Mouse (Mus musculus): Measurements from ENCODE around the gene Tead3. TPM values are rescaled to one million over a fixed set of nuclear protein-coding genes. Genes with fewer than 3 reads are reported as not detected.

Gene Tead3
- polyA plus RNA-seq, 1 experiment from 2014 or later: 6.5 TPM

DNA sequence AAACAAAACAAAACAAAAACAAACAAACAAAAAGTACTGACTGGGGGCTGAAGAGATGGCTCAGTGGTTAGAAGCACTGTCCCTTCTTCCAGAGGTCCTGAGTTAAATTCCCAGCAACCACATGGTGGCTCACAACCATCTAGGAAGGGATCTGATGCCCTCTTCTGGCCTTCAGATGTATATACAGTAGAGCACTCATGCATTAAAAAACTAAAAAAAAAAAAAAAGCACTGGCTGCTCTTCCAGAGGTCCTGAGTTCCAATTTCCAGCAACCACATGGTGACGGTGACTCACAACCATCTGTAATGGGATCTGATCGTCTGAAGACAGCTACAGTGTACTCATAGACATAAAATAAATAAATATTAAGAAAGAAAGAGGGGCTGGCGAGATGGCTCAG lies 39.8 kb downstream of the Tead3 start:
- Histone ChIP-seq H3K36me3 (peaks cover 4% of the 10 kb centered on the region), H3K27me3 (ENCODE audit: insufficient read depth, poor library complexity, severe bottlenecking) (0 out of 2 replicates have a peak, but pooled peaks cover 7% of the 10 kb centered on the region), H3K4me3 (no peak overlapping the region), H3K27ac (no peak overlapping the region), H3K9me3 (no peaks in the 10 kb centered on the region), H3K4me1 (peaks cover 33% of the 10 kb centered on the region)
- DNase-seq (ENCODE audit: low spot score): no peak
- 79% methylated on average over 3 of the region's 3 CpGs for WGBS

DNA sequence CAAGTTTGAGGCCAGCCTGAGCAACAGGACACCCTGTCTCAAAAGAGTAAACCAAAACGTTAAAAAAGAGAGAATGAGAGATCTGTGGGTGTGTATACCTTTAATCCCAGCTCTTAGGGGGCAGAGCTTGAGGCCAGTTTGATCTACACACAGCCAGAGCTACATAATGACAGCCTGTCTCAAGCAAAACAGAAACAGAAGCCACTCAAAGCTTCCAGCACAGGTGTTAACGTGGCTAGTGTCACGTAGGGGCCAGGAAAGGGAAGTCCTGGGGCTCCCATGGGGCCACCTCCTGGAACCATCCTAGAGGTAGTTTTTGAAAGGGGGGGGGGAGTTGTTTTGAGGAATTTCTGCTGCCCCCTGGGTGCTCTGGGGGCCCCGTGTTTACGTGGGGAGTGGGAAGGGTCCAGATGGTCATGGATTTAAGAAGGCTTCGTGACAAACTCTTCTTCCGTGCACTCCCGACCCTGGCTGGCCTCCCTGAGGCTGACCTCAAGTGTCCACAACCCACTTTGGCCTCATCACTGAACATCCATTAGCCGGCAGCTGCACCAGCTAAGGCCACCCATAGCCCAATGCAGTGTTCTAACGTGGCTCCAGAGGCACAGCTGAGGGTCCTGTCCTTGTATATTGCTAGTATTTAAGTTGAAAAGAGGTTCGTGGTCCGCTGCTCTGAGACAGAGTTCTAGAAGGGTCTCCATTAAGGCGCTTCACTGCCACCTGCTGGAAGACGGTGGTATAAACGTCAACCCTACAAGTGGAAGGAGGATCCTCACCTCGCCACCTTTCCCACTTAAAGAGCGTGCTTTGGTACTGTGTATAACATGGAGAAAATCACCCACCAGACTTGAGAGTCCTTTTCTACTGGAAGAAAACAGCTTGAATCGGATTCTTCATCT lies 42.1 kb downstream of the Tead3 start:
- H3K36me3 ChIP-seq: no peaks in the 10 kb centered on the region
- H3K9me3 ChIP-seq: no peaks in the 10 kb centered on the region
- peak; percentile 92 for DNase-seq (ENCODE audit: low spot score)
- H3K27ac ChIP-seq: peak overlapping the region; percentile 38; the same call in 1 of the 2 replicates
- H3K27me3 ChIP-seq (ENCODE audit: insufficient read depth, poor library complexity, severe bottlenecking): 0 out of 2 replicates have a peak, but pooled peaks cover 7% of the 10 kb centered on the region
- H3K4me3 ChIP-seq: no peak overlapping the region
- H3K4me1 ChIP-seq: peaks cover 23% of the 10 kb centered on the region
- WGBS: 18% methylated on average over 18 of the region's 18 CpGs

GRCm38 (mm10) chr17:28305172-28305571 lies 45.4 kb downstream of the Tead3 start:
- no peak for DNase-seq (ENCODE audit: low spot score)
- WGBS: 46% methylated on average over 10 of the region's 10 CpGs

GRCm38 (mm10) chr17:28300850-28301249 lies 49.8 kb downstream of the Tead3 start:
- Histone ChIP-seq H3K27me3 (ENCODE audit: insufficient read depth, poor library complexity, severe bottlenecking) (no peaks in the 10 kb centered on the region), H3K9me3 (no peaks in the 10 kb centered on the region), H3K27ac (peak overlapping the region; percentile 67; the same call in 1 of the 2 replicates), H3K4me1 (peaks cover 32% of the 10 kb centered on the region), H3K4me3 (no peak overlapping the region), H3K36me3 (peaks cover 25% of the 10 kb centered on the region)
- WGBS: 69% methylated on average over 3 of the region's 3 CpGs
- no peak for DNase-seq (ENCODE audit: low spot score)

More at GRCm38 (mm10) chr17:28305172-28305571, 45.4 kb downstream of the Tead3 start:
- Histone ChIP-seq H3K27ac (no peak overlapping the region), H3K4me3 (no peak overlapping the region), H3K9me3 (no peaks in the 10 kb centered on the region), H3K27me3 (ENCODE audit: insufficient read depth, poor library complexity, severe bottlenecking) (0 out of 2 replicates have a peak, but pooled peaks cover 7% of the 10 kb centered on the region), H3K36me3 (0 out of 2 replicates have a peak, but pooled peaks cover 1% of the 10 kb centered on the region), H3K4me1 (peaks cover 26% of the 10 kb centered on the region)

DNA sequence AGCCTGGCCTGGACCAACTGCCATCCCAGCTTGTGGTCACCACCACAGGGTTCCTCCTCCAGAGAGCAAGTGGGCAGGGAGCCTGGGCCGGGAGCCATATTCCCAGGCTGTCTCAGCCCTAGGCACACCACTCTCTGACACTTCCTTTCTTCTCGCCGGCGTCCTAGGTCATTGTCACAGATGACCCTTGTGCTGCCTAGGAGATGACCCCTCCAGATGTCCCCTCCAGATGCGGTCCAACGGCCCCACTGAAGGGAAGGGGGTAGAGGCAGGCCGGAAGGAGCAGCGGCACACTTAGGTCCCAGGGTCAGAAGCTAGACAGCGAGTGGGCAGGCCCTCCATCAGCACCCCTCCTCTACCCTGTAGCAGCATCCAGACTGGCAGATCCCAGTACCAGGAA lies 50.3 kb downstream of the Tead3 start:
- WGBS: 56% methylated on average over 9 of the region's 9 CpGs
- no peak for DNase-seq (ENCODE audit: low spot score)

DNA sequence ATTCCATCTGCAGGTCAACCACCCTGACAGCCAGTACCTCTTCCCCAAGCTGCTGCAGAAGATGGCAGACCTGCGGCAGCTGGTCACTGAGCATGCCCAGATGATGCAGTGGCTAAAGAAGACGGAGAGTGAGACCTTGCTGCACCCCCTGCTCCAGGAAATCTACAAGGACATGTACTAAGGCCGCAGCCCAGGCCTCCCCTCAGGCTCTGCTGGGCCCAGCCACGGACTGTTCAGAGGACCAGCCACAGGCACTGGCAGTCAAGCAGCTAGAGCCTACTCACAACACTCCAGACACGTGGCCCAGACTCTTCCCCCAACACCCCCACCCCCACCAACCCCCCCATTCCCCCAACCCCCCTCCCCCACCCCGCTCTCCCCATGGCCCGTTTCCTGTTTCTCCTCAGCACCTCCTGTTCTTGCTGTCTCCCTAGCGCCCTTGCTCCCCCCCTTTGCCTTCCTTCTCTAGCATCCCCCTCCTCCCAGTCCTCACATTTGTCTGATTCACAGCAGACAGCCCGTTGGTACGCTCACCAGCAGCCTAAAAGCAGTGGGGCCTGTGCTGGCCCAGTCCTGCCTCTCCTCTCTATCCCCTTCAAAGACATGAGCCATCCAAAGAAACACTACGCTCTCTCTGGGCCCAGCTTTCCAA lies 50.8 kb downstream of the Tead3 start:
- no peaks in the 10 kb centered on the region for H3K27me3 ChIP-seq (ENCODE audit: insufficient read depth, poor library complexity, severe bottlenecking)
- 42% methylated on average over 11 of the region's 11 CpGs for WGBS
- peaks cover 30% of the 10 kb centered on the region for H3K36me3 ChIP-seq
- no peak overlapping the region for H3K4me3 ChIP-seq
- H3K27ac ChIP-seq: peak overlapping the region; percentile 67
- DNase-seq (ENCODE audit: low spot score): no peak
- no peaks in the 10 kb centered on the region for H3K9me3 ChIP-seq
- peaks cover 36% of the 10 kb centered on the region for H3K4me1 ChIP-seq

More for the DNA sequence above, 50.3 kb downstream of the Tead3 start:
- Histone ChIP-seq H3K27ac (peak overlapping the region; percentile 67), H3K9me3 (no peaks in the 10 kb centered on the region), H3K4me3 (no peak overlapping the region), H3K4me1 (peaks cover 32% of the 10 kb centered on the region), H3K36me3 (peaks cover 30% of the 10 kb centered on the region), H3K27me3 (ENCODE audit: insufficient read depth, poor library complexity, severe bottlenecking) (no peaks in the 10 kb centered on the region)

- no peak overlapping the region for H3K4me3 ChIP-seq
- 0 out of 2 replicates have a peak overlapping the region, but pooled peaks have one; percentile 47 for H3K27ac ChIP-seq
- DNase-seq (ENCODE audit: low spot score): no peak
- H3K4me1 ChIP-seq: peaks cover 36% of the 10 kb centered on the region
- peaks cover 30% of the 10 kb centered on the region for H3K36me3 ChIP-seq
- WGBS: 91% methylated on average over 17 of the region's 17 CpGs
- no peaks in the 10 kb centered on the region for H3K9me3 ChIP-seq
- H3K27me3 ChIP-seq (ENCODE audit: insufficient read depth, poor library complexity, severe bottlenecking): no peaks in the 10 kb centered on the region
These were observed 51.7 kb downstream of the Tead3 start for GRCm38 (mm10) chr17:28298888-28299287.

GRCm38 (mm10) chr17:28294449-28295333 lies 55.9 kb downstream of the Tead3 start:
- Histone ChIP-seq H3K27me3 (ENCODE audit: insufficient read depth, poor library complexity, severe bottlenecking) (no peaks in the 10 kb centered on the region), H3K9me3 (no peaks in the 10 kb centered on the region), H3K36me3 (peaks cover 38% of the 10 kb centered on the region), H3K4me1 (peaks cover 40% of the 10 kb centered on the region), H3K4me3 (no peak overlapping the region), H3K27ac (peak overlapping the region; percentile 24)
- 71% methylated on average over 17 of the region's 17 CpGs for WGBS
- no peak for DNase-seq (ENCODE audit: low spot score)

GRCm38 (mm10) chr17:28293716-28294115 lies 56.9 kb downstream of the Tead3 start:
- no peaks in the 10 kb centered on the region for H3K27me3 ChIP-seq (ENCODE audit: insufficient read depth, poor library complexity, severe bottlenecking)
- 65% methylated on average over 4 of the region's 4 CpGs for WGBS
- no peaks in the 10 kb centered on the region for H3K9me3 ChIP-seq
- H3K36me3 ChIP-seq: peaks cover 35% of the 10 kb centered on the region
- no peak overlapping the region for H3K27ac ChIP-seq
- no peak for DNase-seq (ENCODE audit: low spot score)
- no peak overlapping the region for H3K4me3 ChIP-seq
- H3K4me1 ChIP-seq: peaks cover 33% of the 10 kb centered on the region

DNA sequence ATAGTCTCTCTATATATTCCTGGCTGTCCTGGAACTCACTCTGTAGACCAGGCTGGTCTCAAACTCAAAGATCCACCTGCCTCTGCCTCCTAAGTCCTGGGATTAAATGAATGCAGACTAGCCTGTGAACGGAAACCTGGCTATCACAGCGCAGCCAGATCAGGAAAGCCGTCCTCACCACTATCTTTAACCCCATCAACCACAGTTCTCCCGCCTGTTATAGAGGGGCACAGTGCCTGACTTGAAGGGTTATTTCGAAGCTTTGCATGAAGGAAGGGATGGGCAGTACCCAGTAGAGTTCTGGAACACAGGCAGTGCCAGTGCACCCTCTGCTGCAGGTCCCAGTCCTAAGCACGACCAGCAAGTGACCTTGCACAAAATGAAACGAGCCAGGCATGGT lies 59.3 kb downstream of the Tead3 start:
- no peaks in the 10 kb centered on the region for H3K27me3 ChIP-seq (ENCODE audit: insufficient read depth, poor library complexity, severe bottlenecking)
- no peaks in the 10 kb centered on the region for H3K9me3 ChIP-seq
- H3K4me3 ChIP-seq: no peak overlapping the region
- no peak overlapping the region for H3K27ac ChIP-seq
- H3K36me3 ChIP-seq: peaks cover 19% of the 10 kb centered on the region
- peaks cover 52% of the 10 kb centered on the region for H3K4me1 ChIP-seq
- WGBS: 76% methylated on average over 7 of the region's 7 CpGs
- DNase-seq (ENCODE audit: low spot score): no peak

- no peaks in the 10 kb centered on the region for H3K9me3 ChIP-seq
- no peak overlapping the region for H3K4me3 ChIP-seq
- no peaks in the 10 kb centered on the region for H3K27me3 ChIP-seq (ENCODE audit: insufficient read depth, poor library complexity, severe bottlenecking)
- 76% methylated on average over 11 of the region's 11 CpGs for WGBS
- H3K4me1 ChIP-seq: peaks cover 58% of the 10 kb centered on the region
- peaks cover 15% of the 10 kb centered on the region for H3K36me3 ChIP-seq
- no peak overlapping the region for H3K27ac ChIP-seq
- no peak for DNase-seq (ENCODE audit: low spot score)
These were observed 59.9 kb downstream of the Tead3 start for GRCm38 (mm10) chr17:28290671-28291070.

DNA sequence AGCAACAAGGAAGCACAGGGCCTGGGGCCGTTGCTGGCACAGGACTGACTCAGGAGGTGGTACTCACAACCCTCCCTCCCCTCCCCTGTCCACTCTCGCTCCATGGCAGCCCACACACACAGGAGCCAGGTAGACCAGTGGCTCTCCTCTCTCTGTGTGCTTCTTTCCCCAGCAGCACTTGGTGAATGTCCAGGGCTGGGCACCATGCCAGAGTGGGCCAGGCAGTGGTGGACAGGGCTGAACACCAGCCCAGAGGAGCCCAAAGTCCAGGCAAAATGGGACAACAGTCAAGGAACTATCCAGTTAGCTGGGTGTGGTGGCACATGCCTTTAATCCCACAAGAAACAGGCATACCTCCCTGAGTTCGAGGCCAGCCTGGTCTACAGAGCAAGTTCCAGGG lies 60.4 kb downstream of the Tead3 start:
- no peak for DNase-seq (ENCODE audit: low spot score)
- H3K27me3 ChIP-seq (ENCODE audit: insufficient read depth, poor library complexity, severe bottlenecking): no peaks in the 10 kb centered on the region
- WGBS: 75% methylated on average over 3 of the region's 3 CpGs
- H3K27ac ChIP-seq: 0 out of 2 replicates have a peak overlapping the region, but pooled peaks have one; percentile 13
- no peaks in the 10 kb centered on the region for H3K9me3 ChIP-seq
- peaks cover 12% of the 10 kb centered on the region for H3K36me3 ChIP-seq
- no peak overlapping the region for H3K4me3 ChIP-seq
- H3K4me1 ChIP-seq: peaks cover 60% of the 10 kb centered on the region

Data from heart, embryonic 10.5 days (tissue).